Mouse (Mus musculus) left cerebral cortex, adult 18-20 months (tissue): Measurements from ENCODE around the gene Bmt2. TPM values are rescaled to one million over a fixed set of nuclear protein-coding genes. Genes with fewer than 3 reads are reported as not detected.

Source experiments
- total RNA-seq, 2 experiments: library from RNA; stranded (reverse); gene quantifications; 2 replicates each; pipeline ENCODE4 v1.2.3; 2021

Gene Bmt2
- total RNA-seq, 2 experiments from 2014 or later, result 24.5 to 29.2 TPM

Other genes with a start within 250 kb of the Bmt2 start
- 10 to 100 TPM; 13.9 to 15.3 TPM for gene Tmem168, start 69.9 kb downstream of the Bmt2 start, total RNA-seq
- 10 to 100 TPM; 34.4 to 36.8 TPM for gene Gpr85, start 162.0 kb upstream of the Bmt2 start, total RNA-seq
- 10 to 100 TPM; 34.1 to 37.4 TPM for gene 2610001J05Rik, start 193.6 kb upstream of the Bmt2 start, total RNA-seq